Mouse (Mus musculus): ENCODE results near the gene Rps6kb1. TPM values are rescaled to one million over a fixed set of nuclear protein-coding genes. Genes with fewer than 3 reads are reported as not detected.

The Rps6kb1 gene
- polyA plus RNA-seq, 2 experiments, result 8.4 to 17.2 TPM

DNA sequence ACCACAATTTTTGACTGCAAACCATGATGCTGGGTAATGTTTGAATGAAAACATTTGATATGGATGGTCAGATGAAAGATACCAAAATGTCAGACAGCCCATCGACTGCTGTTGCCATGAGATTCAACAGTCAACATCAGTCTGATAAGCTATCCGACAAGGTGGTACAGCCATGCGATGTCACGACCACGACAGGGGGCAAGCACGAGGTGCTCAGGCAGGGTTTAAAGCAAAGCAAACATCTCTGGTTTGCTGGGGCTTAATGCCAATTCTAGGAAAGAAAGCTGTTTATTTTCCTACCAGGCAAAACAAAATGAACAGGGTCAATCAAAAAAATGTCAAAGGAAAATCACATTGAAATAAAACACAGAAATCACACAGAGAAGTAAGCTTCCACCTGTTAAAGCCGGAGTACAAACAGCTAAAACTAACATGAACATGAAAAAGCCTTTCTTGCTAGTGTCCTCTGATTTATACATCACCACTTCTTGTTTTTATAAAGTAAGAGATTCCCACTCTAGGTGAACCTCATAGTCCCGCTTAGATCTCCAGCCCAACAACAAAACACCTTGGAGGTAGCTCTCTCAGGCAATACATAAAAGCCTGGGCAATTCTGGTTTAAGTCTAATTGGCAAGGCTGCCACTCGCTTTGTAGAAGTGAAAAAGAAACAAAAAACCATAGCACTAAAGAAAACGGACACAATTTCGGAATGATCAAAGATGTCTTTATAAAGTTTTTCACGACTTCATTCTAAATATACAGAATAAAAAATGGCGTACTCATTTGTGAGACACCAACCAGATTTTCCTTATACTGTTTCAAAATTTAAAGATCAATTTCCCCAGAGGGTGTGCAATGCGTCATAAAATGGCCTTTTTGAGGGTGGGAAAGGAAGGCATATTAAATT is 39.6 kb upstream of the Rps6kb1 start:
- WGBS (ENCODE audit: insufficient replicate concordance), result 45% methylated on average over 14 of the region's 14 CpGs
- ATAC-seq (ENCODE audit: insufficient read depth) (no peak), DNase-seq (ENCODE audit: low read depth in 3 of 3, low spot score in 3 of 3) (no peak)
- Histone ChIP-seq H3K9me3 (ENCODE audit: control insufficient read depth, low read length) (no peaks in the 10 kb centered on the region), H3K9ac (replicated peaks) (no peak overlapping the region), H3K4me3 (ENCODE audit: insufficient read depth in 1 of 2, low read depth in 2 of 2, low read length in 2 of 2) (no peak overlapping the region), H3K4me1 (replicated peaks; ENCODE audit: control insufficient read depth in 2 of 2, insufficient read depth in 2 of 2, low read length in 1 of 2) (peaks cover 31 to 65% of the 10 kb centered on the region in 2 experiments), H3K4me2 (ENCODE audit: low read depth) (peak overlapping the region; percentile 21), H3K27me3 (ENCODE audit: control insufficient read depth, insufficient read depth, low read length) (no peaks in the 10 kb centered on the region), H3K36me3 (replicated peaks; ENCODE audit: control insufficient read depth, insufficient read depth, low read depth) (peaks cover 4% of the 10 kb centered on the region; the same call in 1 of the 2 replicates), H3K27ac (peak overlapping the region; percentile 32; the same call in 1 of the 2 replicates)
- peak; percentile 43 for TF ChIP-seq EP300 (IDR thresholded peaks at IDR 0.05; ENCODE audit: low read depth)
- TF ChIP-seq CTCF (IDR thresholded peaks at IDR 0.05; ENCODE audit: low read depth), result no peak

DNA sequence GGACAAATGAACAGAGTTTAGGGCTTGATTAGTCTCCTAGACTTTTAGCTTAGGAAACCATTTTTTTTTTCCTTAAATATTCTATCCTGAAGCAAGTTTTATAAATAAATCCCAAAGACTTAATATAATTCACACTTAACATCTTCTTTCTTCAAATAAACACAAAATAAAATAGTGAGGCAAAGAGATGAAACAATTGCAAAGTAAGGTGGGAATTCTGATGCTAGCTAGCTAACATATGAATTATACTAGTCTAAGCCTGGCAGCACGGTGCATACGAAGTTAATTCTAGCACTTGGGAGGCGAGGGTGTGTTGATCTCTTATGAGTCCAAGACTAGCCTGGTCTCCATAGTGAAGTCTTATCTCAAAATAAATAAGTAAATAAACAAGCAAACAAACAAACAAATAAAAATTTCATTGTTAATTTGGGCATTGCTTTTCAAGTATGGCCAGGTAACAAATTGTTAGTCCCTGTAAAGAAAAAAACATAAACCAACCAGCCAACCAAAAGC is 38.8 kb upstream of the Rps6kb1 start:
- no peaks in the 10 kb centered on the region for H3K9me3 ChIP-seq (ENCODE audit: control insufficient read depth, low read length)
- WGBS (ENCODE audit: insufficient replicate concordance), result 68% methylated on average over 3 of the region's 3 CpGs
- DNase-seq (ENCODE audit: low read depth in 3 of 3, low spot score in 3 of 3) (no peak), ATAC-seq (ENCODE audit: insufficient read depth) (no peak)
- no peaks in the 10 kb centered on the region for H3K27me3 ChIP-seq (ENCODE audit: control insufficient read depth, insufficient read depth, low read length)
- peaks cover 4% of the 10 kb centered on the region; the same call in 1 of the 2 replicates for H3K36me3 ChIP-seq (replicated peaks; ENCODE audit: control insufficient read depth, insufficient read depth, low read depth)
- H3K4me1 ChIP-seq (replicated peaks; ENCODE audit: control insufficient read depth in 2 of 2, insufficient read depth in 2 of 2, low read length in 1 of 2), result peaks cover 33 to 70% of the 10 kb centered on the region in 2 experiments
- H3K4me3 ChIP-seq (ENCODE audit: insufficient read depth in 1 of 2, low read depth in 2 of 2, low read length in 2 of 2), result no peak overlapping the region
- TF ChIP-seq CTCF (IDR thresholded peaks at IDR 0.05; ENCODE audit: low read depth) (no peak), EP300 (IDR thresholded peaks at IDR 0.05; ENCODE audit: low read depth) (no peak)
- no peak overlapping the region for H3K27ac ChIP-seq
- H3K9ac ChIP-seq (replicated peaks), result no peak overlapping the region
- H3K4me2 ChIP-seq (ENCODE audit: low read depth), result peak overlapping the region; percentile 12; the same call in 1 of the 2 replicates

DNA sequence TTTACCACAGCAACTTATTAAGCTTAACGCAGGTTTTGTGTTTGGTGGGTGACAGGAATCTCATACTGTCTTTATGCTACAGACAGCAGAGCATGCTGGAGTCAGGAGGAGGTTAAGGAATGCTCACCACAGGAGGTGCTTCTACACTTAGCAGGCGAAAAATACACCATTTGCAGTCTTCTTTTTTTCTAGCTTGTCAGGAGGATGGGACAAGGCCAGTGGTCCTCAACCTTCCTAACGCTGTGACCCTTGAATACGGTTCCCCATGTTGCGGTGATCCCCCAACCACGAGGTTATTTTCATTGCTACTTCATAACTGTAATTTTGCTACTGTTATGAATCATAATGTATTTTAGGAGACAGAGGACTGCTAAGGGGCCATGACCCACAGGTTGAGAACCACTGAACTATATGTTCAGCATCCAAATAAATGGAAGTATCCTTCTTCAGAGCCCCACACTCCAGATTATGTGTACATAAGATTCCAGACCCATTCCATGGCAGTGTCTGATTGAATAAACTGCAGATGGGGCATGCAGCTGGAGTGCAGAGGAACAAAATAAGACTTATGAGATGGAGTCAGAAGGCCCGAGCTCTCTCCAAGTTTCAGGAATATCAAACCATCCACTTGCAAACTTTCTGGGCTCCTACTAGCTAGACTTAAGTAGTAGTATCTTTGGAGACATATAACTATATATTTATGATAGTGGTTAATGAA is 38.1 kb upstream of the Rps6kb1 start:
- WGBS (ENCODE audit: insufficient replicate concordance), result 69% methylated on average over 7 of the region's 7 CpGs
- Histone ChIP-seq H3K4me1 (replicated peaks; ENCODE audit: control insufficient read depth in 2 of 2, insufficient read depth in 2 of 2, low read length in 1 of 2) (peaks cover 32 to 68% of the 10 kb centered on the region in 2 experiments), H3K4me2 (ENCODE audit: low read depth) (no peak overlapping the region)

DNA sequence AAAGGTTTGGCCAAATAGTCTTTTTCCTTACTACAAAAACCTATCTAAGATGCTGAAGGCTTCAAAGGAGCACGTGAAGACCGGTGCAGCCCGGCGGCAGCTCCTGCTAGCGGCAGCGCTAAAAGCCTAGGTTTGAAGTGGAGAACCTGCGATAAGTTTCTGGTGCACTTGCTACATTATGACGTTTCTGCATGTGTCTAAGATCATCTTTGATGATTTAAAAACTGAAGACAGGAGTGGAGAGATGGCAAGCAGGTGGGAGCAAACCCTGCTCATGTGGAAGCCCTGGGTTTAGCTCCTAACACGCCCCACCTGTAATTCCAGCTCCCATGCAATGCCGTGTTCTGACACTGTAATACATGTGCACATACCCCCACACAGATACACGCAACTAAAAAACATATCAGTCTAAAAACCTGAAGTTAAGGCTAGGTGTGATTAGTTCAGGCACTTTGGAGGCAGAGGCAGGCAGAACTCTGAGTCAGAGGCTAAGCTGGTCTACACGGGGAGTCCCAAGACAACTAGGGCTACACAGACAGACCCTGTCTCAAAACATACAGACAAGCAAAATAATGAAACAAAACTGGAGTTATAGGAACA is 37.4 kb upstream of the Rps6kb1 start:
- Histone ChIP-seq H3K4me1 (replicated peaks; ENCODE audit: control insufficient read depth in 2 of 2, insufficient read depth in 2 of 2, low read length in 1 of 2) (peaks cover 29 to 67% of the 10 kb centered on the region in 2 experiments), H3K4me2 (ENCODE audit: low read depth) (peak overlapping the region; percentile 75), H3K27me3 (ENCODE audit: control insufficient read depth, insufficient read depth, low read length) (no peaks in the 10 kb centered on the region), H3K9ac (replicated peaks) (peak overlapping the region; percentile 71), H3K36me3 (replicated peaks; ENCODE audit: control insufficient read depth, insufficient read depth, low read depth) (peaks cover 4% of the 10 kb centered on the region; the same call in 1 of the 2 replicates), H3K9me3 (ENCODE audit: control insufficient read depth, low read length) (no peaks in the 10 kb centered on the region), H3K4me3 (ENCODE audit: insufficient read depth in 1 of 2, low read depth in 2 of 2, low read length in 2 of 2) (peak overlapping the region in 1 of 2 experiments; percentile 54; a peak in 2 of 4 replicates), H3K27ac (peak overlapping the region; percentile 63)
- 65% methylated on average over 12 of the region's 12 CpGs for WGBS (ENCODE audit: insufficient replicate concordance)
- ATAC-seq (ENCODE audit: insufficient read depth) (no peak), DNase-seq (ENCODE audit: low read depth in 3 of 3, low spot score in 3 of 3) (no peak)
- TF ChIP-seq EP300 (IDR thresholded peaks at IDR 0.05; ENCODE audit: low read depth), result no peak
- TF ChIP-seq CTCF (IDR thresholded peaks at IDR 0.05; ENCODE audit: low read depth), result no peak

More for the DNA sequence above, 38.1 kb upstream of the Rps6kb1 start:
- Histone ChIP-seq H3K9ac (replicated peaks) (no peak overlapping the region), H3K27ac (no peak overlapping the region), H3K36me3 (replicated peaks; ENCODE audit: control insufficient read depth, insufficient read depth, low read depth) (peaks cover 4% of the 10 kb centered on the region; the same call in 1 of the 2 replicates), H3K9me3 (ENCODE audit: control insufficient read depth, low read length) (no peaks in the 10 kb centered on the region), H3K27me3 (ENCODE audit: control insufficient read depth, insufficient read depth, low read length) (no peaks in the 10 kb centered on the region), H3K4me3 (ENCODE audit: insufficient read depth in 1 of 2, low read depth in 2 of 2, low read length in 2 of 2) (no peak overlapping the region)
- ATAC-seq (ENCODE audit: insufficient read depth), result no peak
- DNase-seq (ENCODE audit: low read depth in 3 of 3, low spot score in 3 of 3), result no peak
- TF ChIP-seq CTCF (IDR thresholded peaks at IDR 0.05; ENCODE audit: low read depth) (no peak), EP300 (IDR thresholded peaks at IDR 0.05; ENCODE audit: low read depth) (no peak)
